Mouse (Mus musculus): ENCODE data around the gene Chst5. TPM values are rescaled to one million over a fixed set of nuclear protein-coding genes. Genes with fewer than 3 reads are reported as not detected.

Chst5 gene
- total and polyA plus RNA-seq, 3 experiments = not detected

- peaks cover 0 to 4% of the 10 kb centered on the region in 2 experiments; a peak in 3 of 4 replicates for H3K36me3 ChIP-seq (ENCODE audit: control insufficient read depth in 1 of 2, insufficient read depth in 2 of 2, low read length in 2 of 2)
- H3K9me3 ChIP-seq (replicated peaks; ENCODE audit: insufficient read depth, low read length) = no peaks in the 10 kb centered on the region
- H3K27ac ChIP-seq (ENCODE audit: control insufficient read depth, low read depth, low read length) = no peak overlapping the region
- no peaks in the 10 kb centered on the region for H3K4me1 ChIP-seq (ENCODE audit: control insufficient read depth in 1 of 2, insufficient read depth in 2 of 2, low read length in 2 of 2)
- no peak overlapping the region for H3K4me3 ChIP-seq (ENCODE audit: control insufficient read depth in 1 of 2, insufficient read depth in 1 of 2, low read depth in 2 of 2, low read length in 2 of 2)
- TF ChIP-seq CHD2 (IDR thresholded peaks at IDR 0.05; ENCODE audit: low read length) (no peak), POLR2AphosphoS5 (IDR thresholded peaks at IDR 0.05; ENCODE audit: borderline replicate concordance, low read depth, low read length) (no peak), MXI1 (IDR thresholded peaks at IDR 0.05; ENCODE audit: low read depth, low read length) (no peak), HCFC1 (IDR thresholded peaks at IDR 0.05; ENCODE audit: low read depth, low read length) (no peak), CTCF (IDR thresholded peaks at IDR 0.05 in 2 of 3, conservative IDR thresholded peaks at IDR 0.05 in 1 of 3; ENCODE audit: control insufficient read depth in 1 of 3, insufficient read depth in 1 of 3, low read depth in 2 of 3, low read length in 3 of 3, poor library complexity in 1 of 3, severe bottlenecking in 1 of 3) (no peak)
- no peak overlapping the region for H3K9ac ChIP-seq (ENCODE audit: control insufficient read depth, low read depth, low read length, poor library complexity, severe bottlenecking)
- no peak for DNase-seq (ENCODE audit: low read depth, low spot score)
- H3K27me3 ChIP-seq (ENCODE audit: control insufficient read depth in 1 of 2, insufficient read depth in 2 of 2, low read length in 2 of 2) = no peaks in the 10 kb centered on the region
- H3K79me2 ChIP-seq (ENCODE audit: control insufficient read depth, insufficient read depth, low read length, poor library complexity) = no peaks in the 10 kb centered on the region
Observed at GRCm38 (mm10) chr8:111957231-111957630, 47.0 kb upstream of the Chst5 start.

- Histone ChIP-seq H3K4me1 (ENCODE audit: control insufficient read depth in 1 of 2, insufficient read depth in 2 of 2, low read length in 2 of 2) (no peaks in the 10 kb centered on the region), H3K9me3 (replicated peaks; ENCODE audit: insufficient read depth, low read length) (no peaks in the 10 kb centered on the region), H3K36me3 (ENCODE audit: control insufficient read depth in 1 of 2, insufficient read depth in 2 of 2, low read length in 2 of 2) (peaks cover 0 to 4% of the 10 kb centered on the region in 2 experiments; a peak in 3 of 4 replicates), H3K9ac (ENCODE audit: control insufficient read depth, low read depth, low read length, poor library complexity, severe bottlenecking) (no peak overlapping the region), H3K79me2 (ENCODE audit: control insufficient read depth, insufficient read depth, low read length, poor library complexity) (no peaks in the 10 kb centered on the region), H3K4me3 (ENCODE audit: control insufficient read depth in 1 of 2, insufficient read depth in 1 of 2, low read depth in 2 of 2, low read length in 2 of 2) (no peak overlapping the region), H3K27me3 (ENCODE audit: control insufficient read depth in 1 of 2, insufficient read depth in 2 of 2, low read length in 2 of 2) (no peaks in the 10 kb centered on the region), H3K27ac (ENCODE audit: control insufficient read depth, low read depth, low read length) (no peak overlapping the region)
- DNase-seq (ENCODE audit: low read depth, low spot score) = no peak
- TF ChIP-seq ZKSCAN1 (IDR thresholded peaks at IDR 0.05; ENCODE audit: low read depth, low read length) (no peak), ETS1 (IDR thresholded peaks at IDR 0.05; ENCODE audit: low read depth, low read length) (no peak), ZNF384 (IDR thresholded peaks at IDR 0.05; ENCODE audit: low read depth, low read length) (no peak), SMC3 (IDR thresholded peaks at IDR 0.05; ENCODE audit: low read depth, low read length) (no peak), RAD21 (IDR thresholded peaks at IDR 0.05; ENCODE audit: low read depth, low read length) (no peak), CTCF (IDR thresholded peaks at IDR 0.05 in 2 of 3, conservative IDR thresholded peaks at IDR 0.05 in 1 of 3; ENCODE audit: control insufficient read depth in 1 of 3, insufficient read depth in 1 of 3, low read depth in 2 of 3, low read length in 3 of 3, poor library complexity in 1 of 3, severe bottlenecking in 1 of 3) (no peak), ZMIZ1 (IDR thresholded peaks at IDR 0.05; ENCODE audit: low read depth, low read length) (no peak), UBTF (IDR thresholded peaks at IDR 0.05; ENCODE audit: borderline replicate concordance, insufficient read depth, low read depth, low read length) (no peak), MAFK (IDR thresholded peaks at IDR 0.05; ENCODE audit: borderline replicate concordance, low read depth, low read length) (no peak), TBP (IDR thresholded peaks at IDR 0.05; ENCODE audit: low read depth, low read length) (no peak), MAZ (IDR thresholded peaks at IDR 0.05; ENCODE audit: low read depth, low read length) (no peak)
Observed at GRCm38 (mm10) chr8:111955879-111956278, 45.6 kb upstream of the Chst5 start.
